Mouse (Mus musculus): ENCODE results near the gene Gm28635. TPM values are rescaled to one million over a fixed set of nuclear protein-coding genes. Genes with fewer than 3 reads are reported as not detected.
A peak's percentile ranks its signal among the peaks of the same experiment; 100 is the strongest.

The Gm28635 gene
- polyA plus RNA-seq, 1 experiment from 2014 or later = not detected

GRCm38 (mm10) chr2:84585700-84586099 is 92.1 kb downstream of the Gm28635 start:
- 76% methylated on average over 8 of the region's 8 CpGs for WGBS
- no peak for DNase-seq (ENCODE audit: low spot score)
- ATAC-seq (ENCODE audit: low FRiP score) = no peak
- Histone ChIP-seq H3K36me3 (replicated peaks; ENCODE audit: control insufficient read depth, insufficient read depth) (no peaks in the 10 kb centered on the region), H3K9ac (no peak overlapping the region), H3K4me1 (replicated peaks; ENCODE audit: control insufficient read depth, insufficient read depth, low read length) (no peaks in the 10 kb centered on the region), H3K4me2 (replicated peaks) (no peak overlapping the region), H3K4me3 (replicated peaks; ENCODE audit: low read length) (no peak overlapping the region), H3K9me3 (ENCODE audit: control insufficient read depth, low read length) (no peaks in the 10 kb centered on the region), H3K27ac (no peak overlapping the region), H3K27me3 (ENCODE audit: control insufficient read depth, insufficient read depth, low read length) (no peaks in the 10 kb centered on the region)

- Histone ChIP-seq H3K9me3 (ENCODE audit: control insufficient read depth, low read length) (0 out of 2 replicates have a peak, but pooled peaks cover 6% of the 10 kb centered on the region), H3K4me3 (replicated peaks; ENCODE audit: low read length) (no peak overlapping the region), H3K4me1 (replicated peaks; ENCODE audit: control insufficient read depth, insufficient read depth, low read length) (no peaks in the 10 kb centered on the region), H3K4me2 (replicated peaks) (no peak overlapping the region), H3K36me3 (replicated peaks; ENCODE audit: control insufficient read depth, insufficient read depth) (no peaks in the 10 kb centered on the region), H3K27me3 (ENCODE audit: control insufficient read depth, insufficient read depth, low read length) (no peaks in the 10 kb centered on the region), H3K27ac (no peak overlapping the region), H3K9ac (no peak overlapping the region)
- WGBS = 88% methylated on average over 5 of the region's 5 CpGs
- ATAC-seq (ENCODE audit: low FRiP score) = no peak
- DNase-seq (ENCODE audit: low spot score) = no peak
Observed at GRCm38 (mm10) chr2:84582286-84582685, 95.6 kb downstream of the Gm28635 start.

GRCm38 (mm10) chr2:84581208-84581607 is 96.6 kb downstream of the Gm28635 start:
- H3K36me3 ChIP-seq (replicated peaks; ENCODE audit: control insufficient read depth, insufficient read depth) = no peaks in the 10 kb centered on the region
- H3K27ac ChIP-seq = no peak overlapping the region
- no peaks in the 10 kb centered on the region for H3K4me1 ChIP-seq (replicated peaks; ENCODE audit: control insufficient read depth, insufficient read depth, low read length)
- ATAC-seq (ENCODE audit: low FRiP score) = no peak
- 90% methylated on average over 2 of the region's 3 CpGs for WGBS
- H3K9me3 ChIP-seq (ENCODE audit: control insufficient read depth, low read length) = 0 out of 2 replicates have a peak, but pooled peaks cover 6% of the 10 kb centered on the region
- no peak overlapping the region for H3K4me3 ChIP-seq (replicated peaks; ENCODE audit: low read length)
- no peak for DNase-seq (ENCODE audit: low spot score)
- H3K9ac ChIP-seq = no peak overlapping the region
- H3K27me3 ChIP-seq (ENCODE audit: control insufficient read depth, insufficient read depth, low read length) = no peaks in the 10 kb centered on the region
- H3K4me2 ChIP-seq (replicated peaks) = no peak overlapping the region

GRCm38 (mm10) chr2:84579311-84579710 is 98.5 kb downstream of the Gm28635 start:
- DNase-seq (ENCODE audit: low spot score) (no peak), ATAC-seq (ENCODE audit: low FRiP score) (no peak)
- H3K4me3 ChIP-seq (replicated peaks; ENCODE audit: low read length) = no peak overlapping the region
- no peaks in the 10 kb centered on the region for H3K4me1 ChIP-seq (replicated peaks; ENCODE audit: control insufficient read depth, insufficient read depth, low read length)
- WGBS = 88% methylated on average over 2 of the region's 2 CpGs
- no peaks in the 10 kb centered on the region for H3K27me3 ChIP-seq (ENCODE audit: control insufficient read depth, insufficient read depth, low read length)
- no peaks in the 10 kb centered on the region for H3K36me3 ChIP-seq (replicated peaks; ENCODE audit: control insufficient read depth, insufficient read depth)
- no peak overlapping the region for H3K9ac ChIP-seq
- H3K9me3 ChIP-seq (ENCODE audit: control insufficient read depth, low read length) = 0 out of 2 replicates have a peak, but pooled peaks cover 6% of the 10 kb centered on the region
- no peak overlapping the region for H3K27ac ChIP-seq
- H3K4me2 ChIP-seq (replicated peaks) = no peak overlapping the region

GRCm38 (mm10) chr2:84574130-84574529 is 103.7 kb downstream of the Gm28635 start:
- Histone ChIP-seq H3K36me3 (replicated peaks; ENCODE audit: control insufficient read depth, insufficient read depth) (no peaks in the 10 kb centered on the region), H3K4me3 (replicated peaks; ENCODE audit: low read length) (no peak overlapping the region), H3K9me3 (ENCODE audit: control insufficient read depth, low read length) (0 out of 2 replicates have a peak, but pooled peaks cover 6% of the 10 kb centered on the region), H3K27ac (no peak overlapping the region), H3K4me1 (replicated peaks; ENCODE audit: control insufficient read depth, insufficient read depth, low read length) (no peaks in the 10 kb centered on the region), H3K4me2 (replicated peaks) (no peak overlapping the region), H3K27me3 (ENCODE audit: control insufficient read depth, insufficient read depth, low read length) (no peaks in the 10 kb centered on the region), H3K9ac (no peak overlapping the region)
- no peak for ATAC-seq (ENCODE audit: low FRiP score)
- 96% methylated on average over 4 of the region's 4 CpGs for WGBS
- DNase-seq (ENCODE audit: low spot score) = no peak

GRCm38 (mm10) chr2:84556888-84557514 is 120.8 kb downstream of the Gm28635 start:
- no peaks in the 10 kb centered on the region for H3K4me1 ChIP-seq (replicated peaks; ENCODE audit: control insufficient read depth, insufficient read depth, low read length)
- H3K4me3 ChIP-seq (replicated peaks; ENCODE audit: low read length) = no peak overlapping the region
- DNase-seq (ENCODE audit: low spot score) (no peak), ATAC-seq (ENCODE audit: low FRiP score) (no peak)
- no peaks in the 10 kb centered on the region for H3K36me3 ChIP-seq (replicated peaks; ENCODE audit: control insufficient read depth, insufficient read depth)
- 45% methylated on average over 10 of the region's 10 CpGs for WGBS
- peak overlapping the region; percentile 43 for H3K4me2 ChIP-seq (replicated peaks)
- no peak overlapping the region for H3K9ac ChIP-seq
- H3K27ac ChIP-seq = no peak overlapping the region
- H3K9me3 ChIP-seq (ENCODE audit: control insufficient read depth, low read length) = no peaks in the 10 kb centered on the region
- no peaks in the 10 kb centered on the region for H3K27me3 ChIP-seq (ENCODE audit: control insufficient read depth, insufficient read depth, low read length)

Other genes with a start within 250 kb of the Gm28635 start
- 19.0 and 20.4 TPM in 2 replicates for gene Tfpi, start 201.3 kb downstream of the Gm28635 start, polyA plus RNA-seq (2014; fragmentation: Nextera tagmentation; extraction: Ambion mirVana)
- gene Ctnnd1, start 27.3 kb downstream of the Gm28635 start, polyA plus RNA-seq (2014; fragmentation: Nextera tagmentation; extraction: Ambion mirVana) = 30.7 and 34.8 TPM in 2 replicates
- gene Btbd18, start 19.0 kb downstream of the Gm28635 start, polyA plus RNA-seq (2014; fragmentation: Nextera tagmentation; extraction: Ambion mirVana) = 0.16 and 0.40 TPM in 2 replicates
- 196 and 205 TPM in 2 replicates for gene Selenoh, start 7.3 kb downstream of the Gm28635 start, polyA plus RNA-seq (2014; fragmentation: Nextera tagmentation; extraction: Ambion mirVana)
- 59.3 and 61.3 TPM in 2 replicates for gene Med19, start 361 bp upstream of the Gm28635 start, polyA plus RNA-seq (2014; fragmentation: Nextera tagmentation; extraction: Ambion mirVana)
- 316 and 341 TPM in 2 replicates for gene Tmx2, start 1.1 kb upstream of the Gm28635 start, polyA plus RNA-seq (2014; fragmentation: Nextera tagmentation; extraction: Ambion mirVana)
- gene Zdhhc5, start 37.1 kb upstream of the Gm28635 start, polyA plus RNA-seq (2014; fragmentation: Nextera tagmentation; extraction: Ambion mirVana) = 21.9 and 22.5 TPM in 2 replicates
- 21.3 and 22.3 TPM in 2 replicates for gene Clp1, start 49.3 kb upstream of the Gm28635 start, polyA plus RNA-seq (2014; fragmentation: Nextera tagmentation; extraction: Ambion mirVana)
- 12.5 and 13.1 TPM in 2 replicates for gene Ypel4, start 56.0 kb upstream of the Gm28635 start, polyA plus RNA-seq (2014; fragmentation: Nextera tagmentation; extraction: Ambion mirVana)
- 2.9 and 3.4 TPM in 2 replicates for gene Gm19426, start 65.6 kb upstream of the Gm28635 start, polyA plus RNA-seq (2014; fragmentation: Nextera tagmentation; extraction: Ambion mirVana)
- 36.2 and 36.3 TPM in 2 replicates for gene Serping1, start 97.4 kb upstream of the Gm28635 start, polyA plus RNA-seq (2014; fragmentation: Nextera tagmentation; extraction: Ambion mirVana)
- gene Ube2l6, start 120.8 kb upstream of the Gm28635 start, polyA plus RNA-seq (2014; fragmentation: Nextera tagmentation; extraction: Ambion mirVana) = 18.6 and 24.0 TPM in 2 replicates
- not detected in 2 replicates for gene Smtnl1, start 144.6 kb upstream of the Gm28635 start, polyA plus RNA-seq (2014; fragmentation: Nextera tagmentation; extraction: Ambion mirVana)
- 75.8 and 83.3 TPM in 2 replicates for gene Timm10, start 149.0 kb upstream of the Gm28635 start, polyA plus RNA-seq (2014; fragmentation: Nextera tagmentation; extraction: Ambion mirVana)
- gene Slc43a1, start 160.8 kb upstream of the Gm28635 start, polyA plus RNA-seq (2014; fragmentation: Nextera tagmentation; extraction: Ambion mirVana) = 1.5 and 1.6 TPM in 2 replicates
- 3.8 and 4.5 TPM in 2 replicates for gene Rtn4rl2, start 208.7 kb upstream of the Gm28635 start, polyA plus RNA-seq (2014; fragmentation: Nextera tagmentation; extraction: Ambion mirVana)